Mouse (Mus musculus): ENCODE data around the gene B3galnt1.
A peak's percentile ranks its signal among the peaks of the same experiment; 100 is the strongest.

Gene B3galnt1

GRCm38 (mm10) chr3:69524356-69525071 lies 74.2 kb downstream of the B3galnt1 start:
- 0 out of 2 replicates have a peak, but pooled peaks have one; percentile 11 for ATAC-seq (ENCODE audit: insufficient number of reproducible peaks, low FRiP score, low TSS enrichment)
